Mouse (Mus musculus) kidney, adult 9 months (tissue): ENCODE measurements around the gene Fkbp2.

Source experiments
- DNase-seq: peaks from one replicate; pipeline ENCODE4 v3.0.0; 2022

The Fkbp2 gene

DNA sequence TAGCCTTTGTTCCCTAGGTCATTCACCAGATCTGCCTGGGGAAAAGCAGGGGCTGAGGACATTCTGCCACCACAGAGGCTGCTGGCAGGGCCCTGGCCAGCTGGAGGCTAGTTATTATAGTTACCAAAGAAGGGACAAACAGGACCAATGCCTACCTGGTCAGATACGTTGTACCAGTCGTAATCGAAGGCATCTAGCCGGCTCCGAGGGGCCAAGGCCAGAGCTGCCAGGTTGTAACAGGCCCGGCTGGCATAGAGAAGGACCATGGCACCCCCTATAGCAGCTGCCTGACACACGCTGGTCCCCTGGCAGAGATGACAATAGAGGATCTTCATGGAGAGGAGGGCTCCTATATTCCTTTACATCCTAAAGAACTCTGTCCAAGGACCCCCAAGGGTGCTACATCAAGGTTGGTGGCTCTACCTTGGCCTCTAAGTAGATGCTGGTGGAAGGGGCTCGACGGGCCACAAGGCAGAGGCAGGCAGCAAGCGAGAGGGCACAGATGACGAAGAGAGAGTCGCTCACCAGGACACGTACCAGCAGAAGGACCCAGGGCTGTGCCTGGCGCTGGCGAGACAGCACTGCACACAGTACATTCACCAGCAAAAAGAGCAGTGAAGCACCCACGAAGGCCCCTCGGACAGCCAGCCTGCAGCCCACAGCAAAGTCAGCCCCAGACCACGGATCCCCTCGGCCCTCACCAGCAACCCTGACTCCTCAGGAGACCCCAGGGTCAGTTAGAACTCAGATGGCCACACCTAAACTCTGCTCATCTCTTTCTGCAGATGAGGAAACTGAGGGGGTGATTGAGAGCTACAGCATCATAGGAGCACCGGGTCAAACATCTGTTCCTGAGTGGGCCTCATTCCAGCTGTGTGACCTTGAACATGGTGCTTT is 40.9 kb downstream of the Fkbp2 start:
- DNase-seq: no peak

- DNase-seq: no peak
These were observed 42.5 kb downstream of the Fkbp2 start for GRCm38 (mm10) chr19:6937541-6938465.

- DNase-seq: no peak
These were observed 44.0 kb downstream of the Fkbp2 start for GRCm38 (mm10) chr19:6936299-6936698.

GRCm38 (mm10) chr19:6934195-6934977 is 45.9 kb downstream of the Fkbp2 start, which contains the start of gene Kcnk4:
TSS of gene Kcnk4 (minus strand) at chr19:6934515.
- no peak for DNase-seq

GRCm38 (mm10) chr19:6933436-6934194 is 46.7 kb downstream of the Fkbp2 start:
- no peak for DNase-seq

GRCm38 (mm10) chr19:6933102-6933435 is 47.2 kb downstream of the Fkbp2 start:
- DNase-seq: no peak

DNA sequence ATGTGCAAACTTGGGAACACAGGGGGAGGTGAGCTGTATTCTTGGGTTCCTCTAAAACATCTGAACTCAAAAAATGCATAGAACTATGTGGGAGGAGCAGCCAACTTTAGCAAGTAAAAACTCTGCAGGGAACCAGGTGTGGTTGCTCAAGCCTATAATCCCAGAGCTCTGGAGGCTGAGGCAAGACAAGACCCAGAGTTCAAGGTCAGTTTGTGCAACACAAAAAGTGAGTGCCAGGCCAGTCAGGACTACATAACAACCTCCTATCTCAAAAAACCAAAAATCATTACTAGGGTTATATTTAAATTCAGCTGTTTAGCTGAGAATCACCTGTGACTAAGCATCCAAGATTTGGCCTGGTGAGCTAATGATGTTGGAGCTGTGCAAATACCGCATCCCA is 48.3 kb downstream of the Fkbp2 start:
- DNase-seq: no peak

DNA sequence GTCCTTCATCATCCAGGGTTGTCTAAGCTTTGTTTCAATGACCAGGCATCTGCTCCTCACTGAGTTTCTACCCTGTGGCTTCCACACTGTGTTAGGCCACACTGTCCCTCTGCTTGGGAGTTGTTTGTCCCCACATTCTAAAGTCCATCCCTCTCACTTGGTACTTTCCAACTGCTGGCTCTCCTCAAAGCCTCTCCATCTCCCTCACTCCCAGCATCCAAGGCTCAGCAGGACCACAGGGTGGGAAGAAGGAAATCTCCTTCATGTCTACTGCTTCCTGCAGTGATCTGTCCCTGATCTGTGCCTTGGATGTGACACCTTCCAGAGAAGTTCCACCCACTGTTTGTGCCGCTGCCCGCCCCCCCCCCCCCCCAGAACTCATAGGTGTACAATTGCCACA is 49.3 kb downstream of the Fkbp2 start:
- no peak for DNase-seq

- no peak for DNase-seq
These were observed 52.2 kb downstream of the Fkbp2 start for GRCm38 (mm10) chr19:6928080-6928479.
